22 mouse cellular contexts compared by ENCODE assay signal in genomic region chr11:56384761-56385160, GRCm38 (mm10).
DNase-seq lines count a peak whose midpoint lies in the region; ATAC-seq lines count a peak whose summit lies in the region.
"Had no signal": no experiment of that assay in that cellular context is flagged by ENCODE, and none has a peak within 500 bp of the region (broad histone marks: within the 10 kb centered on the region; RNA-seq: fewer than 3 reads in every experiment).

No protein-coding gene starts in this region.

- DNase-seq in 3134 (ENCODE audit: extremely low read depth, insufficient read length, low spot score), result peak; percentile 14
- peak; percentile 83 for DNase-seq in 3T3-L1 (ENCODE audit: low read depth, low spot score)
- peak; percentile 82 for DNase-seq in NIH3T3 (ENCODE audit: low read depth)
- no peak for DNase-seq in cerebellum, postnatal 4 days (ENCODE audit: low spot score in 2 of 2)
- no peak for DNase-seq in liver
- DNase-seq: adrenal gland, postnatal 10 days; B cell, adult 2 months; cerebellum, adult 11 months; cerebellum, adult 2 months; cerebellum, adult 9-11 months; cerebellum, postnatal 25 days; embryo, embryonic 11 days; gastrocnemius, postnatal 10 days; gastrocnemius, postnatal 36 days; heart, adult 2 months; heart, postnatal 14 days; heart, postnatal 4 days had no signal

- no peak for ATAC-seq in CD4-positive, CD25-positive, alpha-beta regulatory T cell, adult 4 months
- ATAC-seq: forebrain, embryonic 15.5 days; hindbrain, postnatal 0 days; inflammation-experienced regulatory T-cells, adult 6 months; intestine, embryonic 16.5 days had no signal

Comparison
In these comparisons a context has a peak if more than half of its experiments do, and no peak if none do; other contexts are left out.
1. DNase-seq: peak in 3134 (single experiment), 3T3-L1 (single experiment) and NIH3T3 (single experiment); none in cerebellum, postnatal 4 days (0 of 2) and liver (single experiment).